Mouse (Mus musculus) right cerebral cortex, postnatal 10 days (tissue): ENCODE data around the gene Gdpd1.

Experiments
- DNase-seq, 2 experiments: peaks; one replicate each; pipeline ENCODE4 v3.0.0; 2021; ENCODE audit warnings: low spot score in 2 of 2

Gdpd1 gene

GRCm38 (mm10) chr11:86991241-86991640 is 82.6 kb downstream of the Gdpd1 start:
- DNase-seq = no peak

- DNase-seq = no peak
Observed at GRCm38 (mm10) chr11:86990309-86990708, 83.6 kb downstream of the Gdpd1 start.

- DNase-seq = no peak
Observed at GRCm38 (mm10) chr11:86984990-86985389, 88.9 kb downstream of the Gdpd1 start.
